Mouse (Mus musculus) right cerebral cortex, adult 18-20 months (tissue): ENCODE measurements around the gene Cfap69.

ENCODE experiments used
- DNase-seq: peaks from one replicate; pipeline ENCODE4 v3.0.0; 2022; ENCODE audit warnings: mixed read lengths

The Cfap69 gene

DNA sequence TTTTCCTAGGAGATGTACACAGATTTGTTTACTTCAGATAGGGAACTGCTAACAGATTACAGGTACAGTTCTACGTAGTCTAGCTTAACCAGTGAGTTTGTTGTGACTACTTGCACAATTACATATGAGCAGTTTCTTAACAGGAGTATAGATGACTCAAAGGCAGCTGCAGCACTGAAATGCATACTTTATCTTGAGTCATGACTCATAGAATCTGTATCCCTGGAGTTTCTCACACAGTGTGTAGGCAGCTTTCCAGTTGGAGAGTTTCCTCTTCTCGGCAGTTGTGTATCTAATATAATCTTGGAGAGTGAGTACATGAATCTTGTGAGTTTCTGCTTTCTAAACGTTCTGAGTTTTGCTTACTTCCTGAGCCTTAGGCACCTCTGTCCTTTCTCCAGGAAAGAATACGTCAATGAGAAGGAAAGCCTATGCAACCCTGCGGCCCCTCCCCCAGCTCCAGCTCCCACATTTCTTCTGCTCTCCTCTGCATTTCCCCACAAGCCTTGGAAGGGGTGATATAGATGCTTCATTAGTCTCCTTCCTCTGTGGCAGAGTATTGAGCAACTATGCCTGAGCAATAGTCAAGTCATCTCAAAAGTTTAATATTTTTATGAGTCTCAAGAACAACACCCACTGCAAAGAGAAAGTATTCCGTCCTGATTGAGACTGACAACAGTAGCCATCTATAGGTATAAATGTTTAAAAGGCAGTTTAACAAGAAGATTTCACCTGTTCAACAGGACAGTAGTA lies 15.0 kb downstream of the Cfap69 start:
- peak; percentile 83 for DNase-seq

DNA sequence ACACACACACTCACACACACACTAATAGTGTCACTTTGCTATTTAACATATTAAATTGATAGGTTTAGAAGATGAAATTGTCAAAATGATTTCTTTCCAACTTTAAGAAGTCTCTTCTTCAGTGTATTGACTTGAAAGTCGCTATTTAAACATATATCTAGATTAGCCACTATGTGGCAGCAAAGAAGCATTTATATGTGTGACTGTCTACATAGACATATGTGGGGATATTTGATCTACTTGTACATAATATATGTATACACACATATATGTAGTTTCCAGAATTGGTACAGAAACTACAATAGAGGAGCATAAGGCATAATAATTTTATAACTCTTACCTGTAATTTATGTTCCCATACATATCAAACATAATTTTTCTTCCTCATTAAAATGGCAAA lies 17.9 kb downstream of the Cfap69 start:
- no peak for DNase-seq

DNA sequence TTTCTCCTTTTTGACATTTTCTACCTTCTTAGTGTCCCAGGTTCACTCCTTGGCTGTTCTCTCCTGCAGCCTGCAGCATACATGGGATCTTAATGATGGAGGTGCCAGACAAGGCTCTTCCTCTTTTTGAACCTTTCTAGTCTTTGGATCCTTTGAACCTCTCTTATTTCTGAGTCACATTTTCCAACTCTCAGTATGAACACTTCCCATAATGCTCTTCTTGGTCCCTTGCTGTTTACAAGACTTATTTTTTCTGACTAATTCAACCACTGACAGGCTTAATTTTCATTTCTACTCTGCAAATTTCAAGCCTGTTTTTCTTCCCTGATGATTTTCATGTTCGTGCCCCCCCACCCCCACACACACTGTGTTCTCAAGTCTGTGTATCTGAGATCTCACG lies 25.5 kb downstream of the Cfap69 start:
- DNase-seq, result no peak

DNA sequence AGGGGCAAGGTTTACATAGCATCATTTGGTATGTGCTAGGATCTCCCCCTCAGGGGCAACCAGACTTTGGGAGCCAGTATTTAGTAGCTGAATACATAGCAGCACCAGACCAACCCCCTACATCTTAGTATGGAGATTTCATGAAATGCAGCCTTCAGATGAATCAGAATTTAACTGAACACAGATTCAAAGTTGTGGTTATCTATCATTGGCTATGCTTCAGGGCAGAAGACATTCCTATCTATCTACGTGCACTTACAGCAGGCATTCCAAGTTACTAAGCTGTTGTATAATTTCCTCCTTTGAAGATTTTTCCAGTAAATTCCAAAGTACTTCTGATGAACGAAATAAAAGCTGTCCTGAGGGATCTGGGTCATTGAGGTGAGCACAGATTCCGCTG lies 38.5 kb downstream of the Cfap69 start:
- no peak for DNase-seq

DNA sequence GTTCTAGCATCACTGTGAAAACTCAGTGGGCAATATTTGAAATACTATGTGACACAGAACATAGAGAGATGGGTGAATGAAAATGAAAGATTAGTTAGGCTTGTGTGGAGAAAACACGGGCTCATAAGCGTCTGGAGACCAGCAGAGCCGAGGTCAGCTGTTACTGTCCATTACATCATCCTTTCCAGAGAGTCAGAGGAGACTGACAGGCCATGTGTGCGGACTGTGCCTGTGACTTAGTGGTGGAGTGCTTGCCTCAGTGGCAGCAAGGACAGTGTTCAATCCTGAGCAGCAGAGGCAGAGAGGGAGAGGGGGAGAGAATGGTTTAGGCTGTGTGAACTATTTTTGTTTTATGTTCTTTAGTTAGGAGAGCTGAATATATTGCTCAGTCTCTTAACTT lies 45.7 kb downstream of the Cfap69 start:
- DNase-seq, result no peak

DNA sequence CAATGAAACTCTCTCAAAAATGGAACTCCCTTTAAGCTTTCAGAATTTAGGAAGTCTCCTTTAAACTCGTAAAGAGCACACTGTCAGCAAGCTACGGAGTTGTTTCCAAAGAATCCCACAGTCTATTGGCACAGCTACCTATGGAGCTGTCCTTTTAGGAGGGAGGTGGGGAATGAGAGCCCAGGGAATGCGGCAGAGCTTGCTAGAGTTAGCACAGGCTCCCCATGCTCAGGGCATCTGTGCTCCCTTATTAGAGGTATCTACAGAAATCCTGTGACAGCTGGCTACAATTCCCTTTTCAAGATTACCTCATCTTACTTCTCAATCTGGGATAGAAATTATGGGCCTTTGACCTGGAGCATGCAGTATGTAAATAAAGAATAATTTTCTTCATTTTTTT lies 53.5 kb downstream of the Cfap69 start:
- no peak for DNase-seq

DNA sequence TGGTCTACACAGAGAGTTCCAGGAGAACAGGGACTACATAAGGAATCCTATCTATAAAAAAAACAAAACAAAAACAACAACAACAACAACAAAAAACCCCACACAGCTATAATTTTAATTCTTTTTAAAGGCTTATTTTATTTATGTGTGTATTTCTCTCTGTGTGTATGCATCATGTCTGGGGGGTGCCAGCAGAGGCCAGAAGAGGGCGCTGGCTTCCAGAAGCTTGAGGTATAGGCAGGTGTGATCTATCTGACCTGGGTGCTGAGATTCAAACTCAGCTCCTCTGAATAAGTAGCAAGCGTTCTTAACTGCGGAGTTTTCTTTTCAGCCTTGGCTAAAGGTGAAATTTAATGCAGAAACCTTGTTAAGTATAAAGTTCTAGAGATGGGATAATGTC lies 76.4 kb downstream of the Cfap69 start:
- DNase-seq, result no peak

DNA sequence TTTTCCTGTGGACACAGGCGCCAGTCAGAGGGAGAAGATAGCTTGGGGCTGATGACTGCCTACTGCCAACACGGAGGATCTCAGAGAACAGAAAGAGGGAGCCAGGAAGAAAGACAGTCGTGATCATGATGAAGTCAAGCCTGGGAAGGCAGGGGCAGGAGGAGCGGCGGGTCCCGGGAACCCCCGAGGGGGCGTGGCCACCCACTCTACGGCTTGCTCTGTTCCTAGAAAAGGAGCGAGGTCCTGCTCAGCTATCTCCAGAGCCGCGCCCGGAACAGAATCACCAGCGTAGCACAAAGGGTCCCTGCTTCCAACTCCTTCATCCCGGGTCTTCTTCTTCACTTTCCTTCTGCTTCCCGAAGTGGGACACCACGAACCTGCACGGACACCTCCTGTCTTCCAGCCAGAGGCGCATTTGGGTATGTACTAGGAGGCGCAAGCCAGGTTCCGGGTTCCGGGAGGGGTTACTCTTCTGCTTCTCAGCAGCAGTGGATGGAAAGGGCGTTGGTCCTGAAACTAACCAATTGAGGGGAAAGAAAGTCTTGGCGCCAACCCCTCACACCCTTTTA lies 90.2 kb downstream of the Cfap69 start, which contains the start of gene Gm8773:
Gene Gm8773 (plus strand): TSS at position 51 of the 569 bp plus-strand sequence.
- no peak for DNase-seq

DNA sequence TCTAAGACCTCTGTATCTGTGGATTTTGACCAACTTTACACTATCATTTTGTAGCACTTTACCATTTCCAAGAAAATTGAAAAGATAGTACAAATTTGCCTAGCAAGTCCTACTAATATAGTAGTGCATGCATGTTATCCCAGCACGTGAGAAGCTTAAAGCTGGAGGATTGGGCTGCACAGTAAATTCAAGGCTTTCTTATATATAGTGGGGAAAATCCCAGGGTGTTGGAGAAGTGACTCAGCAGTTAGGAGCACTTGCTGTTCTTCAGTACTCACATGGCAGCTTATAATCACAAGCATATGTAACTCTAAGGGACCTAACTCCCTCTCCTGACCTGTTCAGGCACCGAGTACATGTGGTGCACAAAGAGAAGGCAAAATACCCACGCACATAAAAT lies 101.6 kb downstream of the Cfap69 start:
- DNase-seq, result no peak

DNA sequence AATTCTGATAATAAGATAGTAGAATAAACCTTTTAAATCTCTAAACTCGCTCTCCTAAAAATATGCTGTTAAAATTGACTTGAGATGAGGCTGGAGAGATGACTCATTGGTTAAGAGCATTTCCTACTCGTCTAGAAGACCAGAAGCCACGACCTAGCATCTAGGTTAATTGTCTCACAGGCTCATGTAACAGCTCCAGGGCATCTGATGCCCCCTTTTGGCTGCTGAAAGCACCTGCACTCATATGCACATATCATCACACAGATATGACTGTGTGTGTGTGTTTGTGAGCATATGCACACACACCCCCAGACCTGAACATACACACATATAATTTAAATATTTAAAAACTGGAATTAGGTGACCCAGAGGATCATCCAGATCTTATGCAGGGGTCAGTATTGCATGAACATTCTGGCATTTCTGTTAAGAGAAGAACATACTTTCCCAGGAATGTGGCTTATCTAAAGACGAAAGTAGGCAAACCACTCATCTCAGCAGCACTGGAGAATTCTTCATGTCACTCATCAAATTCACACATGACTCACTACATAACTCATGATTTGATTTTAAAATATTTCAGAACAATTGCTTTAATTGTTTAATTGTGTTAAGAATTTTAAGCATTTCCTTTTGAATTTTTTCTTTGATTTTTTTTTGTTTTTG lies 102.9 kb downstream of the Cfap69 start:
- DNase-seq, result no peak

DNA sequence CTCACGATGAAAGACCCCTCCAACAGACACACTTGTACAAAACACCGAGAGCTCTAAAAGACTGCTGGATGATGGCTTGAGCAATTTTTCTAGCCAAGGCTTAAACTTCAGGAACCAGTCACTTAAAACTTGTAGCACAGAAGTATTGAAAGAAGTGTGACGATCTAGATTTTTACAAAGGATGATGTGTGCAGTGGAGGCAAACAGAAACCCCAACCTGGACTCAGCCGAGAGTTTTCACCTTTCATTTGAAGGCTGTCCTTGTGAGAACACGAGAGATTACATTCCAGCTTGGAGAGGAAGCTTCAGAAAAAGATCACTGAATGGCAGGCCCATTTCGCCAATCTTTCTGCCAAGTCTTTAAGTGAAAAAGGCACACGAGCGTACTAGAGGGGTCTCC lies 104.2 kb downstream of the Cfap69 start:
- no peak for DNase-seq

DNA sequence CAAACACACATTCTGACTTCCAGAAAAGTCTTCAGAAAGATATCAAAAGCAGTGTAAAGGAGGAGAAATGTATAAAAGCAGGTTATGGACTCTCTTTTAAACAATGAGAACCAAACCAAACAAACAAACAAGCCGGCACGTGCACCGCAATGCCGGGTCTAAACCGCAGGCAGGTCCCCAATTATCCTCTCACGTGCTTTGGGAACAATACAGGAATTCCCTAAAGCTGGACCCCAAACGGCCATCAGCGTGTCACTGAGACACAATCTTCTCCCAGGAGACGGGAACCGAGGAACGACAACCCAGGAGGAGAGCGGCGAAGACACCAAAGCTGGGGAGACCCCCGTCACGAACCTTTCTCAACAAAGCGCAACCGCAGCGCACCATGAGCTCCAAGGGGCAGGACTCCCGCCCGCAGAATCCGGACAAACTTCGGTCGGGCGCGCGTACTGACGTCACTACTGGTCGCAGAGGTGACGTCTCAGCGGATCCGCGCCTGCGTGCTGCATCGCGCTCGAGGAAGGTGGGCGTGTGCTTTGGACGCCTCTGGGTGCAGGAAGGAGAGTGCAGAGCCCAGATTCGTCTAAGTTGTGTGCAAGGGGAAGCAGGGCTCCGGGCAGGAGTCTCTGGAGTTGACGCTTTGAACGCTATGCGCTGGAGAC lies 104.8 kb downstream of the Cfap69 start, which contains the start of gene Gtpbp10:
Gene Gtpbp10 (minus strand): TSS at position 460 of the 662 bp plus-strand sequence.
- peak; percentile 92 for DNase-seq

DNA sequence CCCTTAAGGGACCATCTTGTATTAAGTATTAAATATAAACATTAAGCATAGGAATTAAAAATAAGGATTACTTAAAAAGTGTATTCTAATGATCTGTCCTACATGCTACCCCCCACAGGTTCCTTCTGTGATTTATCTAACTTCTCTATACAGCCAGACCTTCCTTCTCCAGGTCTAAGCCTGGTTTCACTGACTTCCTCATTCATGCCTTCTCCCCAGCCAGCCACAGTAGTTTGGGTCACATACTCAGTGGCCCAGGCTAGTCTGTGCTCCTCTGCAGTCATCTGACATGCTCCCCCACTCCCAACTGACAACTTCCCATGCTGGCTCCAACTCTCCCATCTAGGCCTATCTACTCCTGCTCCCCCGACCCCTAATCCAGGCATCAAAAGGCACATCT lies 112.9 kb downstream of the Cfap69 start:
- DNase-seq, result no peak

DNA sequence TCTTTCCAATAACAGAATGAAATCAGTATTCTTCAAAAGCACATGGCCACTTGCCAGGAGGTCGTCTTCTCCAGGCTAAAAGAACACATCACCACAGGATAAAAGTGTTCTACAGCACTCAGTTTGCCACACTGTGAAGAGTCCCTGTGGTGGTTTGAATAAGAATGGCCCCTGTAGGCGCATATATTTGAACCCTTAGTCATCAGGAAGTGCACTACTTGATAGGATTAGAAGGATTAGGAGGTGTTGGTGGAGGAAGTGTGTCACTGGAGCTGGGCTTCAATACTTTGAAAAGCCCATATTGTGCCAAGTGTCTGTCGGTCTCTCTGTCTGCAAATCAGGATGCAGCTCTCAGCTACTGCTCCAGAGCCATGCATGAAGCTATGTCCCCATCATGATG lies 123.7 kb downstream of the Cfap69 start:
- no peak for DNase-seq

DNA sequence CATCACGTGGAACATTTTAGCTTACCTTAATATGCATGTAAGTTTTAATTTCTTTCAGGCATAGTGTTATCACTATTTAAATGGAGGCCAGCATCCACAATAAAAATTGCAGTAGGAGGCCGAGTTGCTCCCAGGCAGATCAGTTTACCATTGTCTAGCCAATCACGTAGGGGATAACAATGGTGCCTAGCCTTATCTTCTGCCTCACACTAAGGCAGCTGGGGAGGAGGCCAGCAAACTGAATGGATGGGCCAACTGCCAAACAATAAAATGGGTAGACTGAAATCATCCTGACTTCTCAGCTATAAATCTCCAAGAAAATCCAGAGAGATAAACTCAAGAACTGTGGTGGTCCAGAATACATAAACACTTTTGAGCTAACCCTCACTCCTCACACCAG lies 124.3 kb downstream of the Cfap69 start:
- no peak for DNase-seq

DNA sequence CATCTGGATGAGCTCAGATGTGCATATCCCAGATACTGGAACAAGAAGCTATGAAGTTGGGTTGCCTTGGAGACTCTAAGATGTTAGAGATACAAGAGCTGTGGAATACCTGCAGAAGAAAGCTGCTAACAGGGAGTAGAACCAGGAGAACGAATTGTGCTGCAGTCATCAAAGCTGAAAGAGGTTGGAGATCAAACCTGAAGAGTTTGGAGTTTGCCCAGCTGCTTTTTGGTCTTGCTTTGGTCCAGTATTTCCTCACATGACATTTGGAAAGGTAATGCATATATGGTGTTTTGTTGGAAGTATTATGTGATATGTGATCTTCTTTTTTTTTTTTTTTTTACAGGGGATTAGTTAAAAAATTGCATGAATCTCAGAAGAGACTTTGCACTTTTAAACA lies 127.9 kb downstream of the Cfap69 start:
- DNase-seq, result no peak

DNA sequence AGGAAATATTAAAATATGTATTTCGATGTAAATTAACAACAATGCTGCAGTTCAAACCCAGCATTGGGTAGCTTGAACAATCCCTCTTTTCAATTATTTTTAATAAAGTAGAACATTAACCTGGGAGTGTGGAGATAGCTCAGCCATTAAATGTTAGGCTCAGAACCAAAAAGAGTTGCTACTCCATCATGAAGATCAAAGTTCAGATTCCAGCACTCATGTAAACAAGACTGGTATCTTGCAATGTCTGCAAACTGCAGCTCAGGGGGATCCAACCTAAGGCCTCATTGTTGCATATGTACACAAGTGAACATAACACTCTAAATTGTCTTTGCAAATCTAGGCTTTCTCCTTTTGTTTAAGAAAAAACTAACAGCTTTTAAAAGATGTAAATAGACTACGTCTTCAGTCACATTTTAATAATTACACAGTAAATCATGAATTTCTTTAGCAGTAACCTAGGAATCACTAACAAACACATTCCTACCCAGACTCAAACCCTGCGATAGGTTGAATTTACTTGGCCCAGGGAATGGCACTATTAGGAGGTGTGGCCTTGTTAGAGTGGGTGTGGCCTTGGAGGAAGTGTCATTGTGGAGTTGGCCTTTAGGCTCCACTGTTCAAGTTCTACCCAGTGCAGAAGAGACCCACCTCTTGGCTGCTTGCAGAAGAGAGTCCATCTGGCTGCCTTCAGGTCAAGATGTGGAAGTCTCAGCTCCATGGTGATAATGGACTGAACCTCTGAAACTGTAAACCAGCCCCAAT lies 130.2 kb downstream of the Cfap69 start:
- no peak for DNase-seq
